Mouse (Mus musculus) lung, adult 2 months (tissue): ENCODE results near the gene Ncor1.

Source experiments
- CTCF ChIP-seq: fragments of 200-500 bp; IDR thresholded peaks from 2 replicates; pipeline ENCODE4 v1.5.1; 2011; ENCODE audit warnings: mild to moderate bottlenecking, low read length, control low read depth; ENCODE audit not compliant: insufficient read depth
- POLR2A ChIP-seq: fragments of 200-500 bp; IDR thresholded peaks from 2 replicates; pipeline ENCODE4 v1.6.1; 2011; ENCODE audit warnings: low read depth, mild to moderate bottlenecking, control low read depth, low read length, borderline replicate concordance; ENCODE audit errors: extremely low read depth

DNA sequence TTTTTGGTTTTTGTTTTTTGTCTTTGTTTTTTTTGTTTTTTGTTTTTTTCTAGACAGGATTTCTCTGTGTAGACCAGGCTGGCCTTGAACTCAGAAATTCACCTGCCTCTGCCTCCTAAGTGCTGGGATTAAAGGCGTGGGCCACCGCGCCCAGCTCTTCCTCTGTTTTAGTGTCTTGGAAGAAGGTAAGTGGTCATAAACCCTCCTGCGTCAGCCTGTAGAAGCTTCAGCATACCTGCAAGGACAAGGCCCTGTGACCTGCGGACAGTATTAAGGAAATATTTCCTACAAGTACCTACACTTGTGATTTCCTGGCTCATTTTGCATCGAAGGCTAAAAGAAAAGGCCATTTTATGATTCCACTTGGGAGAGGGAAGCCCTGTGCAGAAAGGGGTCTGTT, 35.4 kb upstream of the Ncor1 start:
- TF ChIP-seq CTCF (no peak), POLR2A (no peak)
